Mouse (Mus musculus): ENCODE data around the gene Foxa3. TPM values are rescaled to one million over a fixed set of nuclear protein-coding genes. Genes with fewer than 3 reads are reported as not detected.
"Not testable (repeated sequence)": the region's sequence is repeated elsewhere in the genome, so short reads cannot be mapped to it uniquely, and the experiment has no call there.

Gene Foxa3
- not detected for total RNA-seq (2021)

DNA sequence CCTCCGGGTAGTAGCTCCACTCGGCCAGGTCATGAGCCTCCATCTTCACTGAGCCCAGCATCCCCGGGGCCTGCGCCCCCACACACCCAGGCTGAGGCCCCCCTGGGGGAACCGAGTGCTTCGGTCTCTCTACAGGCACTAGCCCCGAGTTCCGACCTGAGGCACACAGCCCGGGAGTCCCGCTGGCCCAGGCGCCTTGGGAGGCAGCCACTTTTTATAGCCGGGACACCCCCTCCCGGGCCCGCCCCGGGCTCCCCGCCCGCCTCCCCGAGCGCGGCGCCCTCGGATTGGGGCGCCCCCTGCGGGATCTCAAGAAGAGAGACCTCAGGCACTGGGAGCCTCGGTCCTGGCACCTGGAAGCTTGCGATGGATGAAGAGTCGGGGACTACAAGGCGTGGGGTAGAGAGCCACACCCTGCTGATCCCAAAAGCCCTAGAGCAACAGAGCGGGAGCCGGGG, at the start of gene Foxa3:
TSS of gene Foxa3 (minus strand) at position 182 of the 458 bp plus-strand sequence.
- DNase-seq = peak; percentile 44 to 52
- intact Hi-C loops (cut with DNase I) = loop anchor here (2.0 kb wide), 1 partner anchor 17 kb away; no protein-coding TSS in a partner anchor

DNA sequence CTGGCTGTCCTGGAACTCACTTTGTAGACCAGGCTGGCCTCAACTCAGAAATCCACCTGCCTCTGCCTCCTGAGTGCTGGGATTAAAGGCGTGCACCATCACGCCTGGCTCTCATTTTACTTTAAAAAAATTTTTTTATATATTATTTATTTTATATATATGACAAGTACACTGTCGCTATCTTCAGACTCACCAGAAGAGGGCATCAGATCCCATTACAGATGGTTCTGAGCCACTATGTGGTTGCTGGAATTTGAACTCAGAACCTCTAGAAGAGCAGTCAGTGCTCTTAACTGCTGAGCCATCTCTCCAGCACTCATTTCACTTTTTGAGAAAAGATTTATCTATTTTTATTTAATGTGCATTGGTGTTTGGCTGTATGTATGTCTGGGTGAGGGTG, 47.7 kb upstream of the Foxa3 start:
- intact Hi-C loops (cut with DNase I) = not testable (repeated sequence)
- peak in 1 of 2 experiments; percentile 1 for DNase-seq

DNA sequence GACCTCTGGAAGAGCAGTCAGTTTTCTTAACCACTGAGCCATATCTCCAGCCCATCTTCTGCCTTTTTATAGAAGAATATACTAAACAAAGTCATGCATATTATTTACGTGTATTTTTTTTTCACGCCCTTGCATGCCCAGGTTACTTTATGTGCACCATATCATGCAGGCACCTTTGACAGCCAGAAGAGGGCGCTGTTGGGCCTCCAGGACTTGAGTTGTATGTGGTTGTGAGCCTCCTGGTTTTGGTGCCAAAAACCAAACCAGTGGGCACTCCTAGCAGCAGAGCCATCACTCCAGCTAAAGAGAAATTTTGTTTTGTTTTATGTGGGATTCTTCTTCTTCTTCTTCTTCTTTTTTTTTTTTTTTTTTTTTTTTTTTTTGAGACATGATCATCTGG, 46.2 kb upstream of the Foxa3 start:
- intact Hi-C loops (cut with DNase I) = loop anchor here (5.0 kb wide), 1 partner anchor 38 kb away; no protein-coding TSS in a partner anchor
- DNase-seq = peak in 1 of 2 experiments; percentile 16

DNA sequence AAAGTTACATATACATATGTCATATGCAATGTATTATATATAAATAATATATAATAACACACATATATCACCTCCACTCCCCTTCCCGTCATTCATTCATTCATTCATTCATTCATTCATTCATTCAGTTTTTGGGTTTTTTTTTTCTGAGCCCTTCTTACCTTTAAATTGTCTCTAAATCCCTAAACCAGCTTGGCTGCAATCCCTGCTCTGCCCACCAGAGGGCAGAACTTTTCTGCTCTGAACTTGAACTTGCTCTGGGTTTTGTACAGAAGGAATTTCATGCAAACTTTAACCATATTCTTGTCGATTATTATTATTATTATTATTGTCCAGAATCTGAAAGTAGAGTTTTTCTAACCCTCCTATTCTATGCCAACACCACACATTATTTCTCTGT, 45.4 kb upstream of the Foxa3 start:
- DNase-seq = peak; percentile 77 to 85
- intact Hi-C loops (cut with DNase I) = loop anchor here (1.0 to 5.0 kb wide), 2 partner anchors 25 to 39 kb away; no protein-coding TSS in a partner anchor

DNA sequence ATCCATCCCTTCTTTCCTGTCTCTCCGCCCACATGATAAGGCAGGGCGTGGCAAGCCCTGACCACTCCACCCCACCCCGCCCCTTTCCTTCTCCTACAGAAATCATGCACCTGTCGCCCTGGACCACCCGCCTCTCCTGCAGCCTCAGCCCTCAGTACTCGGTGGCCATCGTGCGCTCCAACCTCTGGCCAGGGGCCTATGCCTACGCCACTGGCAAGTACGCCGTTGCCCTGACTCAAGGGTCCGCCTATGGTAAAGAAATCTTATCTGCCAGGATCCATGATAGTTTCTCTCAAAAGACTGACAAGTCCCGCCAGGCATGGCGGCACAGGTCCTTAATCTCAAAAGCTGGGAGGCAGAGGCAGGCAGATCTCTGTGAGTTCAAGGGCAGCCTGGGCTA, 44.6 kb upstream of the Foxa3 start:
- peak in 1 of 2 experiments; percentile 1 for DNase-seq
- intact Hi-C loops (cut with DNase I) = loop anchor here (1.0 to 5.0 kb wide), 2 partner anchors 25 to 39 kb away; no protein-coding TSS in a partner anchor

DNA sequence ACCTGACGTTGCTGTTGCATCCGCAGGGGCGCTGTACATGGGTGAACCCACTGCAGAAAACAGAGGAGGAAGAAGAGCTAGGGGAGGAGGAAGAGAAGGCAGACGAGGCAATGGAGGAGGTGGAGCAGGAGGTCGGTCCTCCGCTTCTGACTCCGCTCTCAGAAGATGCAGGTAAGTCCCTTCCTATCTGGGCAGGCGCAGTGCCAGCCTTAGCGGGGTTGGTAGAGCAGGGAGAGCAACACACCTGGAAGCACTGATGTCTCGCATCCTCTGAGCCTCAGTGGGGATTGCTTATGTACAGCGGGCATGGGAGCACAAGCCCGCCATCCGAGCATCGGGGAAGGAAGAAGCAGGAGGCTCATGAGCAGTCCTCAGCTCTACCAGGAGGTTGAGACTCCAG, 43.7 kb upstream of the Foxa3 start:
- DNase-seq = peak in 1 of 2 experiments; percentile 1
- intact Hi-C loops (cut with DNase I) = loop anchor here (5.0 kb wide), 1 partner anchor 40 kb away; no protein-coding TSS in a partner anchor

DNA sequence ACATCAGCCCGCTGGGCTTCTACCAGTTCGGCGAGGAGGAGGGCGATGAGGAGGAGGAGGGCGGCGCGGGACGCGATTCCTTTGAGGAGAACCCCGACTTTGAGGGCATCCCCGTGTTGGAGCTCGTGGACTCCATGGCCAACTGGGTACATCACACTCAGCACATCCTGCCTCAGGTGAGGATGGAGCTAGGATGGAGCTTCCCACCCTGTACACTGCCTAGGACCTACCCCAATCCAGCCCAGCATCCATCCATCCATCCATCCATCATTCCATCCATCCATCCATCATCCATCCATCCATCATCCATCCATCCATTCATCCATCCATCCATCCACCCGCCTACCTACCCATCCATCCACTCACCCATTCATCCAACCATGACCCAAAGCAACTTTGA, 42.6 kb upstream of the Foxa3 start:
- DNase-seq = no peak
- intact Hi-C loops (cut with DNase I) = loop anchor here (5.0 kb wide), 1 partner anchor 41 kb away; no protein-coding TSS in a partner anchor

DNA sequence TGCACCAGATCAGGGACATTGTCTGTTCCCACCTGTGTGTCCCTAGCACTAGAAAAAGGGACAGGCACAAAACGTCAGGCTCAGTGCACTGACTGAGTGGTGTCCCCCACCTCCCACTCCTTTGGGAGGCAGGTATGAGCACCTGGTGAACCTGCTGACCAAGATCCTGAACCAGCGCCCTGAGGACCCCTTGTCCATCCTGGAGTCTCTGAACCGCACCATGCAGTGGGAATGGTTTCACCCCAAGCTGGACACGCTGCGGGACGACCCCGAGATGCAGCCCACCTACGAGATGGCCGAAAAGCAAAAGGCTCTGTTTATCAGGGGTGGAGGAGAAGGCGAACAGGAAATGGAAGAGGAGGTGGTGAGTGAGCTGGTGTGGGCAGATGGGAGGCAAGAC, 34.1 kb upstream of the Foxa3 start:
- no peak for DNase-seq
- intact Hi-C loops (cut with DNase I) = no loop called here

DNA sequence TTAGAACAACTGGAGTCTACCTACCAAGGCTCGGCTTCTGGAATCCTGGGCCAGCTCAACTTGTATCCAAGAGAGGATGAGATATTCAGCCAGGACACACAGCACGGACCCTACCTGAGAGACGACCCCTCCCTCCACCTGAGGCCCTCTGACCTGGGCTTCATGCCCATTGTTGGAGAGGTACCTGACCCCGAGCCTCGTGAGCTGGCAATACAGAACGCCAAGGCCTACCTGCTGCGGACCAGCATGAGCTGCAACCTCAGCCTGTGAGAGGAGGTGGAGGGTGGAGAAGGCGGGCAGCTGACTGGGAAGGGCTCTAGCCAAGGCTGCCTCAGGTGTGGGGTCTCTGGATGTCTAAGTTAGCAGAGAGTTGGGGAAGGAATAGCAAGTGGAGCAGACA, 31.8 kb upstream of the Foxa3 start:
- intact Hi-C loops (cut with DNase I) = no loop called here
- no peak for DNase-seq

DNA sequence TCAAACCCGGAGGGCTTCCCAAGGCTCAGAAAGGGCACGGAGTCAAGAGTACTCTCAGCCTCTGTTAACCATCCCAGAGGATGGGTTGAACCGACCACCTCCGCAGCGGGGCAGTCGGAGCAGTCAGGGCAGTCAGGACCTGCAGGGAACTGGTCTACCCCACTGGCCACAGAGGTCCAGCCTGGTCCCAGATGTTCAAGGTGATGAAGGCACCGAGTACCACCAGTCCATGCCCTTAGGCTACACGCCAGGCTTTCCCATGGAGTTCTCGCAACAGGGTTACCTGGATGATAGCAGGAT, 31.4 kb upstream of the Foxa3 start:
- no peak for DNase-seq
- intact Hi-C loops (cut with DNase I) = no loop called here

DNA sequence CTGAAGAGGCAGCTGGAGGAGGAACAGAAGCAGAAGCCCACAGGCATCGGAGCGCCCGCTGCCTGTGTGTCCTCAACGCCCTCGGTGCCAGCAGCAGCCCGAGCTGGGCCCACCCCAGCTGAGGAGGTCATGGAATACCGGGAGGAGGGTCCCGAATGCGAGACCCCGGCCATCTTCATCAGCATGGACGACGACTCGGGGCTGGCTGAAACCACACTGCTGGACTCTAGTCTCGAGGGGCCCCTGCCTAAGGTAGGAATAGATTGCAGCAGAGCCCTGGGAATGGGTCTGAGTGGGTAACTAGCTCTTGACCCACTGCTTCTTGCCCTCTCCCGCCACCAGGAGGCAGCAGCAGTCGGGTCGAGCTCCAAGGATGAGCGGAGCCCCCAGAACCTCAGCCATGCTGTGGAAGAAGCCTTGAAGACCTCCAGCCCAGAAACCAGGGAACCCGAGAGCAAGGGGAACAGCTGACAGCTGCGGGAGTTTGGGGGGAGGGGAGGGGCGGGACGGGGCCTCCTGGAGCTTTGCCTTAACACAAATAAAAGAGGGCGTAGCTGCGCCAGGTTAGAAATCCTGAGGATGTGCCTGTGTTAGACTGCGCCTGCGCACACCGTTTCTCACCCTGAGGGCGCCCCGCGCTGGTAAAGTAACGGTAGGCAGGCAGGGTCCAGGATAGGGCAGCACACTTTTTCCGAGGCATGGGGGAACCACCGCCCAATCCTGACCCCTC, 30.9 kb upstream of the Foxa3 start, which contains the start of gene Rsph6a:
TSS of gene Rsph6a (plus strand) at position 644 of the 730 bp plus-strand sequence.
- no peak for DNase-seq
- intact Hi-C loops (cut with DNase I) = no loop called here

DNA sequence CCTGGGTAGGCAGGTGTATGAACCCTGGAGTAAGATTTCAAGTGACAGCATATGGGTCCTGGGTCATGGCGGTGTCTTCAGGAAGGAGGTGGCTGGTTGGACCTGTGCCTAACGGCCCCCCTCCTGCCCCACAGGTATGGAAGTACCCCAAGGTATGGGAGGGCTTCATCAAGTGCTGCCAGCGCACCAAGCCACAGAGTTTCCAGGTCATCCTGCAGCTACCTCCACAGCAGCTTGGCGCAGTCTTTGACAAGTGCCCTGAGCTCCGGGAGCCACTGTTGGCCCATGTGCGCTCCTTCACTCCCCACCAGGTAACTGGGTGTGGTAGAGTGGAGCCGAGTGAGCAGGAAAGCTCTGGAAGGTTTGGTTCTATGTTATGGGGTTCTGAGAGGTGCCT, 29.8 kb upstream of the Foxa3 start:
- intact Hi-C loops (cut with DNase I) = no loop called here
- no peak for DNase-seq

DNA sequence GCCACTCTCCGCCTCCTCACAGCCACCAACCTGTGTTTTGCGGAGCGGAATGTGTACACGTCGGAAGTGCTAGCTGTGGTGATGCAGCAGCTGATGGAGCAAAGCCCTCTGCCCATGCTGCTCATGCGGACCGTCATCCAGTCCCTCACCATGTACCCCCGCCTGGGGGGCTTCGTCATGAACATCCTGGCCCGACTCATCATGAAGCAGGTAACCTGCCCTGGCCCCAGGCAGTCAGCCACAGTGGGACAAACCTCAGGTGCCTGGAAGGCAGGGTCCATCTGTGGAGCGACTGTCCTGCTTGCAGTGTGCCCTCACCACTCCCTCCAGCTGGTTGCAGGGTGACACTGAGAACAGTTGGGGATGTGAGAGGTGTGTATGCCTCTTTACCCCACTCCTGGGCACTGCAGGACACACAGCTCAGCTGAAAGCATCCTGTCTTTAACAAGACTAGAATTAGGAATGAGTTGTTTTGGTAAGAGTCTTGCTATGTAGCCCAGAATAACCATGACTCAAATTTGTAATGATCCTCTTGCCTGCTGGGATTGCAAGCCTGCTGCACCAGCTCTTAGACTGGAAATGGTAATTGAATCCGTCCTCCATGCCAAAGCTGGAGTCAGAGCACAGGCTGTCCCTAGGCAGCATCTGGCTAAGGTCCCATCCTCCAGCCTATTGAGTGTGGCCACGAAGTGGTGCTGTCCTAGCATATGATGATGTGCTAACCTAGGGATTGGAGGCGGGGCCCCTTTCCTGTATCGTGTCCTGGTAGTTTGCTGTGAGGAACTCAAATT, 29.2 kb upstream of the Foxa3 start:
- intact Hi-C loops (cut with DNase I) = no loop called here
- DNase-seq = no peak

DNA sequence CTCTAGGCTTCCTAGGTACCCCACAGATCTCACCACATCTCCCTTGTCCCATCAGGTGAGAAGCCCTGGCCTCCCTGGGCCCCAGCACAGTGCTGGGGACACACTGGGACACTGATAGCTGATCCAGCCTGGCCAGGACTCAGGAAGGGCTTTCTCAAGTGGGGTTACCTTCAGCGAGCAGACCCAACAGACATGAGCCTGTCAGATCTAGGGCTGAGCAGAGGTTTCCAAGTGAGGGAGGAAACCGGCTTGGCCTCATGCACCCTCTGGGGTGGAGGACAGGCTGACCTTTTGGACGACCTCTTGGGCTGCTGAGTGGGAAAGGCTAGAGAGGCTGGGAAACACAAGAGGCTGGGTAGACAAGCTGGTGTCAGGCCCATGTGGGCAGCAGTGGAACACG, 27.8 kb upstream of the Foxa3 start:
- no peak for DNase-seq
- intact Hi-C loops (cut with DNase I) = no loop called here

DNA sequence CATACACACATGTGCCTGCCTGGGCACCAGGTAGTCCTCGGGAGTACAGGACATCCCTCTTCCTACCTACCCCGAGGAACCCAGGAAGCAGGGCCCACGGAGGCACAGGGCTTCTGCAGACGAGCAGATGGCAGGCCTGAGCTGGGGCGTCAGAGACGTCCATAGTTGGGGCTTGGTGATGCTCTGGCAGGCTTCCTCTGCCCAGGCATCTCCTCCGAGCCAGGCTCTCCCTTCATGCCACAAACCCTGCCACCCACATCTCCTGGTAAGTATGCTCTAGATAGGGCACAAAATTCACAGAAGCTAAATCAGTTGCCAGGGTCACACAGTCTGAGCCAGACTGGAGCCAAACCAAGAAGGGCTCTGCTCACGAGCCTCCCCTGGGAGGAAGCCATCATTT, 26.8 kb upstream of the Foxa3 start:
- intact Hi-C loops (cut with DNase I) = no loop called here

DNA sequence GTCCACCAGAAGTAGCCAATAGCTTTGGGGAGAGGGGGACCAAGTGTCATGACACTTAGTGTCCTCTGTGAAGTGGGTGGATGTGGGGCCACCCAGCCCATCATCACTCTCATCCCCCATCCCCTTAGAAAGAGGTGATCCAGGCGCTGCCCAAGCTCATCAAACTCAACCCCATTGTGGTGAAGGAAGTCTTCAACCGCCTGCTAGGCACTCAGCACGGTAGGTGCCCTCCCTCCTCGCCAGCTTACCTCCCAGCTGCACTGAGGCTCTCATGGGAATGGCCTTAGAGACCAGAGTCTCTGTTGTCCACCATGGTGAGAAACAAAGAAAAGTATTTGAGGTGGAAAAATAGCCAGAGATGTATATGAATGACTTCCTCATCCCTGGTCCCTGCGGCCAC, 25.9 kb upstream of the Foxa3 start:
- intact Hi-C loops (cut with DNase I) = no loop called here
- DNase-seq = no peak

More for the DNA sequence above, 26.8 kb upstream of the Foxa3 start:
- DNase-seq = no peak

DNA sequence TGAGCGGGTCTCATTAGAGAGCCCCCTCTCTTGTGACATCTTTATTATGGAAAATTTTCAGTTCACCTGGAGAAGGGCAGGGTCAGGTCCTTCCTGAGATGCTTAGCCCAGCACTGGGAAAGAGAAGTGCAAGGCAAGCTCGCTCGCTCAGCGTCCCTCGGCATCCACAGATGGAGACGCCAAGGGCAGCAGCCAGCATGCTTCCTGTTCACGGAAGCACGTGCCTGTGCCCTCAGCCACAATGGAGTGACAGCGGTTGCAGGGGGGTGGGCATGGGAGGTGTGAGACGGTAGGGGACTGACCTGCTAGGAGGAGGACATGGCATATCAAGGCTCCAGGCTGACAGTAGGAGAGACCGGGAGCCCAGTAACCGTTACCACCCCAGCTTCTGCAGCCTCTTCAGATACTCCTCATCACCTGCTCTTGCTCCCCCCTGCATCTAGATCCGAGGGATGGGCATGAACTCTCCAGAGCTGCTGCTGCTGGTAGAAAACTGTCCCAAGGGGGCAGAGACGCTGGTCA, 24.7 kb upstream of the Foxa3 start:
- intact Hi-C loops (cut with DNase I) = no loop called here
- no peak for DNase-seq

DNA sequence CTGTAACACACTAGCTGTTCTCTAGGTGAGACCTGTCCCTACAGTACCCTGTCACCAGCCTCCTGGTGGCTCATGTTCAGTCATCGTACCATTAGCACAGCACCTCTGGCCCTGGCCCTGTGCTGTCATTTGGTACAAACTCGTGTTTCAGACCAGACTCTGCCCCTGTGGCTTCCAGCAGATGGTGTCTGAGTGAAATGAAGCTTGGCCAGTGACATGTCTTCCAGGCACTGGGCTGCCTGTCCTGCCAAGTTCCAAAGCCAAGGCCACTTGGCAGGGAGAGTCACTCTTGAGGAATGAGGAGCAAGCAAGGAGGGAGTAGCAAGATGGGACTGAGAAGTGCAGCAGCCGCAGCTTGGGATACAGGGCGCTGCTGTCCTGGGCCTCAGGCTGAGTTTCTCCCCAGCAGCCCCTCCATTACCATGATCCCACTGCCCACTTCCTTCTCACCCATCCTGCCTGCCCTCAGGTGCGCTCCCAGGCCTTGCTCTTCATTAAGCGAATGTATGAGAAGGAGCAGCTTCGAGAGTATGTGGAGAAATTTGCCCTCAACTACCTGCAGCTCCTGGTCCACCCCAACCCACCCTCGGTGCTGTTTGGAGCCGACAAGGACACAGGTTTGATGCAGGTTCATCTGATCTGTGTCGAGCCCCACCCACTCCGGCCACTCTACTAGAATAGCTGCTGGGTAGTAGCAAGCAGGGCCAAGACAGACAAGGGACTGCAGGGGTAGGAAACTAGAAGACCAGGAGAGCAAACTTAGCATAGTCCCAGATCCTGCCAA, 23.1 kb upstream of the Foxa3 start:
- intact Hi-C loops (cut with DNase I) = no loop called here
- peak in 1 of 2 experiments; percentile 27 for DNase-seq

DNA sequence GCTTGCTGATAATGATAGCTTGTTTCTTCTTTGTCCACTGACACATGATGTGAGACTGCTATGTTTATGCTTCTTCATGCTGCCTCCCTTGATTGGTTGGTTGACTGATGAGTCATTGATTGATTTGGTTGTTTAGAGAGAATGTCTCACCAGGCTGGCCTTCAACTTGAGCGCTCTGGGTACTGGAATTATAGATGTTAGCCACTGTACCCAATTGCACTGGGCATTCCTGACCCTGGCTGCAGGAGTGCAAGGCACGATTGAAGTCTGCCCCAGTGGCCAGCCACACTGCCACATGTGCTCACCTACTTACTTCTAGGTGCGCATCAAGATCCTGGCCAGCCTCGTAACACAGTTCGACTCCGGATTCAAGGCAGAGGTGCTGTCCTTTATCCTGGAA, 21.3 kb upstream of the Foxa3 start:
- intact Hi-C loops (cut with DNase I) = no loop called here
- no peak for DNase-seq

DNA sequence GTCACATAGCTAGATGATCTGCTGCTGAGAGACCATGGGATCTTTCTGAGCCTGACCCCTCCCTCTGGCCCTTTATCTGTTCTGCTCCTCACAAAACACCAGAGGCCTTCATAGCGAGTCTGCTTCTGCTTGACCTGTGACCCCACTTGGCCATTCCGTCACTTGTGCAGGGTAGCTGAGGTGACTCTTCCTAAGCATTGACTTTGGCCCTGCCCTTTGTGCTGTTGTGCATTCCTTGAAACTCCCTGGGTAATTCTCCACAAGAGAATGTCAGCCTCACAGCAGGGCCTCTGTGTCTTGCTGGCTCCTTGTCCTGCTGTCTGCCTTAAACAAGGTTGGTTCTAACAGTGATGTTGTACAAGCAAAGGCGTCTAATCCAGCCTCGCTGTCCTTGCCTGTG, 8.3 kb upstream of the Foxa3 start:
- intact Hi-C loops (cut with DNase I) = no loop called here

More for the DNA sequence above, 8.3 kb upstream of the Foxa3 start:
- no peak for DNase-seq
